Mouse (Mus musculus) myocyte (in vitro differentiated cells): ENCODE data around the gene Zfp850. TPM values are rescaled to one million over a fixed set of nuclear protein-coding genes. Genes with fewer than 3 reads are reported as not detected.
A peak's percentile ranks its signal among the peaks of the same experiment; 100 is the strongest.

Experiments
- H3K27me3 ChIP-seq: one replicate; pipeline ENCODE4 v1.6.1; 2011; ENCODE audit not compliant: control insufficient read depth, insufficient read depth, insufficient read length
- H3K36me3 ChIP-seq: one replicate; pipeline ENCODE4 v1.6.1; 2011; ENCODE audit not compliant: control insufficient read depth, insufficient read depth
- H3K4me2 ChIP-seq: one replicate; pipeline ENCODE4 v1.6.1; 2011; ENCODE audit warnings: low read depth, control low read depth
- H3K4me3 ChIP-seq: one replicate; pipeline ENCODE4 v1.5.1; 2011; ENCODE audit warnings: mild to moderate bottlenecking, control low read depth, moderate library complexity
- H3K79me2 ChIP-seq: one replicate; pipeline ENCODE4 v1.6.1; 2011; ENCODE audit not compliant: control insufficient read depth, insufficient read depth
- H3ac ChIP-seq: one replicate; pipeline ENCODE4 v1.6.1; 2011; ENCODE audit not compliant: control insufficient read depth, insufficient read length
- CEBPB ChIP-seq: IDR thresholded peaks from 2 replicates; pipeline ENCODE4 v1.6.1; 2011; ENCODE audit warnings: mild to moderate bottlenecking, moderate library complexity; ENCODE audit not compliant: poor library complexity, insufficient read depth, severe bottlenecking
- E2F4 ChIP-seq: IDR thresholded peaks from one replicate; pipeline ENCODE4 v1.6.1; 2011; ENCODE audit warnings: mild to moderate bottlenecking, control low read depth, moderate library complexity; ENCODE audit not compliant: insufficient read depth
- MAX ChIP-seq: IDR thresholded peaks from one replicate; pipeline ENCODE4 v1.6.1; 2011; ENCODE audit warnings: low read depth, mild to moderate bottlenecking, control low read depth
- MYOD1 ChIP-seq, 3 experiments: IDR thresholded peaks; one replicate each; pipeline ENCODE4 v1.6.1; 2011; ENCODE audit warnings: control low read depth in 2 of 3, low read depth in 2 of 3, mild to moderate bottlenecking in 2 of 3, moderate library complexity in 1 of 3; ENCODE audit not compliant: insufficient read length in 2 of 3, control insufficient read depth in 1 of 3
- MYOG ChIP-seq, 3 experiments: IDR thresholded peaks; one replicate each; pipeline ENCODE4 v1.6.1; 2011; ENCODE audit warnings: control low read depth in 2 of 3, low read depth in 2 of 3, mild to moderate bottlenecking in 2 of 3; ENCODE audit not compliant: insufficient read length in 2 of 3, control insufficient read depth in 1 of 3, insufficient read depth in 1 of 3
- POLR2A ChIP-seq: IDR thresholded peaks from one replicate; pipeline ENCODE4 v1.6.1; 2011; ENCODE audit warnings: low read depth, mild to moderate bottlenecking, control low read depth, moderate library complexity; ENCODE audit not compliant: insufficient read length
- POLR2AphosphoS2 ChIP-seq: IDR thresholded peaks from one replicate; pipeline ENCODE4 v1.6.1; 2011; ENCODE audit warnings: low read depth, control low read depth; ENCODE audit not compliant: insufficient read length
- REST ChIP-seq: IDR thresholded peaks from one replicate; pipeline ENCODE4 v1.6.1; 2011; ENCODE audit warnings: mild to moderate bottlenecking, control low read depth, moderate library complexity; ENCODE audit not compliant: insufficient read depth, insufficient read length
- SRF ChIP-seq: IDR thresholded peaks from one replicate; pipeline ENCODE4 v1.6.1; 2011; ENCODE audit warnings: low read depth; ENCODE audit not compliant: control insufficient read depth, insufficient read length
- TCF12 ChIP-seq: IDR thresholded peaks from one replicate; pipeline ENCODE4 v1.6.1; 2011; ENCODE audit warnings: mild to moderate bottlenecking, control low read depth; ENCODE audit not compliant: poor library complexity, insufficient read depth, severe bottlenecking
- TCF3 ChIP-seq: IDR thresholded peaks from one replicate; pipeline ENCODE4 v1.6.1; 2011; ENCODE audit warnings: low read depth, control low read depth; ENCODE audit not compliant: insufficient read length
- USF1 ChIP-seq: IDR thresholded peaks from one replicate; pipeline ENCODE4 v1.6.1; 2011; ENCODE audit warnings: low read depth, mild to moderate bottlenecking, control low read depth, moderate library complexity
- polyA plus RNA-seq: library from polyadenylated mRNA; unstranded; fragments of >200 nt; fragmentation: generic; extraction: Trizol; gene quantifications from one replicate; pipeline ENCODE4 v1.2.1, GENCODE M21; 2012; ENCODE audit warnings: missing spikeins

Zfp850 gene
- polyA plus RNA-seq, 1 experiment: 0.20 TPM

DNA sequence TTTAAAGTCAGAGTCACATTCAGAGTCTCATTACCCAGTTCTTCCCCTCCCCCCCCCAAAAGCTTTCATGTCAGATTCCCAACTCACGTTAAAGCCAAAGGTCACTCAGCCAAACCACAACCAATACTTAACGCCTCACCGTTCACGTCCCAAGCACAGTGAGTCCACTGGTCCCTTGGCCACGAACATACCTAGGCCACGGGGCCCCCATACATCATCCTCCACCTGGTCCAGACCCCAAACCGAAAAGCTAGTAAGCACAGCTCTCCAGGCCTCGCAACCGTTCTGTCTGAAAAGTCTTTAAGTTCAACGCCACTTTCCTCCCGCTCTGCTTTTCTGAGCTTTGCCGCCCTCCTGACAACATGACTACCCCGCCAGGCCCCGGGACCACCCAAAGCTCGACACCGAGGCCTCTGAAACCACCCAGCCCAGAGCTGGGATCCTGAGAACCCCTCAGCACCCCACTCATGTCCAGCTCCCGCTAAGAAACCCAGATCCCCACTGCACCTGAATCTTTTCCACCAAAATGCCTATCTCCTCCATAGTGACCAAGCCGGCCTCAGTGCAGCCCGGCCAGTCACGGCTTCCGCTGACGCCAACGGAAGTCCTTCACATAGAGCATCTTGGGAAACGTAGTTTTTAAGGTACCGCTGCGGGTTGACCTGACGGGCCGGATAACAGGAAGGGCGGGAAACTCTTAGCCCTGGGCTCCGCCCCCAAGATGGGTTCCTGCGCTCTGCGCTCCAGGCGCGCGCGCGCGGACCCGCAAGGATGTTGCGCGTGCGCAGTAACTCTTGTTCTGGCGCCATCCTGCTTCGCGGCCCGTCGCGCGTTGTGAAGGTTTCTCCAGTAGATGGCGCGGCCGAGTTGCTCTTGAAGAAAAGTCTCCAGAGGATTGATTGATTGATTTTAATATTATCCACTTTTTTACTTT, 35.8 kb upstream of the Zfp850 start, which contains the start of gene Psmc4:
Psmc4 (minus strand) TSS at position 626 of the 934 bp plus-strand sequence.
- Histone ChIP-seq H3K27me3 (peaks cover 3% of the 10 kb centered on the region), H3ac (peak within 1 kb of the TSS; percentile 25), H3K79me2 (peaks cover 19% of the 10 kb centered on the region), H3K4me3 (peak within 1 kb of the TSS; percentile 93), H3K36me3 (peaks cover 24% of the 10 kb centered on the region), H3K4me2 (peak within 1 kb of the TSS; percentile 87)
- TF ChIP-seq MYOG (IDR thresholded peaks at IDR 0.05; ENCODE audit: control insufficient read depth in 1 of 3, insufficient read depth in 1 of 3, insufficient read length in 2 of 3, low read depth in 2 of 3): no peak
- peak; percentile 54 for TF ChIP-seq E2F4
- TF ChIP-seq POLR2A: peak; percentile 71
- TF ChIP-seq USF1: no peak
- TF ChIP-seq MAX: no peak
- TF ChIP-seq TCF12: no peak

DNA sequence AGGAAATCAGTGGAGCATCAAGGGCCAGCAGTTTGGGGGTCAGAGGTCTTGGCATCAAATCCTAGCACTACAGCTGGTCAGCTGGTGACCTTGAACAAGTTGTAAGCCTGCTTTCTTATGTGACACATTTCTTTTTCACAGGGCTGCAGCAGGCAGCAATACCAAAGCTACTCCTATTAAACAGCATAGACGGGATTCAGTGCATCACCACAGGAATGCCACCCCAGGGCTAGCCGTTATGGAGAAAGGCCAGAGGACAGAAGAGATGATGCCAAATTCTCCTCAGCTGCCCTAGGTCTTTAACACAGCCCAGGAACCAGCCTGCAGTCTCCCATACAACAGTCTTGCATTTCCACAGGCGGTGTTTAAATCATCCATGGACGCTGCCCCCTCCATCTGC, 30.6 kb upstream of the Zfp850 start:
- TF ChIP-seq SRF (no peak), USF1 (no peak), POLR2A (no peak), MAX (no peak), TCF3 (no peak), POLR2AphosphoS2 (no peak), MYOD1 (IDR thresholded peaks at IDR 0.05; ENCODE audit: control insufficient read depth in 1 of 3, insufficient read length in 2 of 3, low read depth in 2 of 3) (no peak), TCF12 (no peak), MYOG (IDR thresholded peaks at IDR 0.05; ENCODE audit: control insufficient read depth in 1 of 3, insufficient read depth in 1 of 3, insufficient read length in 2 of 3, low read depth in 2 of 3) (no peak), CEBPB (no peak), REST (no peak), E2F4 (no peak)
- H3K79me2 ChIP-seq: peaks cover 15% of the 10 kb centered on the region
- peaks cover 28% of the 10 kb centered on the region for H3K36me3 ChIP-seq
- no peak overlapping the region for H3K4me3 ChIP-seq
- no peak overlapping the region for H3K4me2 ChIP-seq
- H3K27me3 ChIP-seq: no peaks in the 10 kb centered on the region
- no peak overlapping the region for H3ac ChIP-seq

DNA sequence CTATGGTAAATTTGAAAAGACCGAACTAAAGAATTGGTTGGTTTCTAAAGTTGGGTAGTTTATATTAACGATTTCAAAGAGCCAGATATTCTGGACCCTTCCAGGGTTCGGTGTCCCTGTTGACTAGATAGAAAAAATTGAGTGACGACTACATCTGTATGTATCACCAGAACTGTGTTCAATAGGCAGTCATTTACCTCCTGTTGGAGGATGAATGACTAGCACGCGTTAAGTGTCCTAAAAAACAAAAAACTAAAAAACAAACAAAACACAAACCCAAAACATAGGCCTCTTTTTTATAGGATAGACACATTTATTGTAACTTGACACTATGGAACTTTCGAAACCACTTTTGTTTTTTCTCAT, 513 bp upstream of the Zfp850 start:
- peak overlapping the region; percentile 29 for H3ac ChIP-seq
- peak overlapping the region; percentile 91 for H3K4me2 ChIP-seq
- H3K27me3 ChIP-seq: no peaks in the 10 kb centered on the region
- TF ChIP-seq MYOG (IDR thresholded peaks at IDR 0.05; ENCODE audit: control insufficient read depth in 1 of 3, insufficient read depth in 1 of 3, insufficient read length in 2 of 3, low read depth in 2 of 3): no peak
- no peak for TF ChIP-seq SRF
- no peak for TF ChIP-seq POLR2AphosphoS2
- TF ChIP-seq POLR2A: no peak
- TF ChIP-seq REST: no peak
- no peaks in the 10 kb centered on the region for H3K36me3 ChIP-seq
- H3K4me3 ChIP-seq: peak overlapping the region; percentile 54
- H3K79me2 ChIP-seq: no peaks in the 10 kb centered on the region

DNA sequence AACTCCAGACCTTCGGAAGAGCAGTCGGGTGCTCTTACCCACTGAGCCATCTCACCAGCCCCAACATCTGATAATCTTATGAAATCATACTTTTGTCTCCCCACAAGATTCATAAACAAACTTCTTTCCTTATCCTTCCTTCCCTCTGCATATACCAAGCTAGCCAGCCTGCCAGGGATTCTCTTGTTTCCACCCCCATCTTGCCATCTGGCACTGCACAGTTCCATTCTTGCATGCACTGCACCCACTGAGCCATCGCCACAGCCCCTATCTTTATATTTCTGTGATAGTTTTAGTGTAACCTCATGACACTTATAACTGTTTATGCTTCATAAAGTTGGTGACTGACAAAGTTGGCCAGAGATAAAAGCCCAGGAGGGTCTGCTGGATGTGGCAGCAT, 3.6 kb downstream of the Zfp850 start:
- H3ac ChIP-seq: no peak overlapping the region

DNA sequence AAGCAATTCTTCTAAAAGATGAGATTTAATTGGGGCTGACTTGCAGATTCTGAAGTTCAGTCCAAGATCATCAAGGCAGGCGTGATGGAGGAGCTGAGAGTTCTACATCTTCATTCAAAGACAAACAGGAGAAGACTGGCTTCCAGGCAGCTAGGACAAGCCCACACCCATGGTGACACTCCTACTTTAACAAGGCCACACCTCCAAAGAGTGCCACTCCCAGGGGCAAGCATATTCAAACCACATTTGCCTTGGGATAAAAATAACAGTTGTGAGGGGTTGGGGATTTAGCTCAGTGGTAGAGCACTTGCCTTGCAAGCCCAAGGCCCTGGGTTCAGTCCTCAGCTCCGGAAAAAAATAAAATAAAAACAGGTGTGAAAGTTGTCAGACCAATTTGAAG, 31.7 kb downstream of the Zfp850 start:
- Histone ChIP-seq H3K36me3 (no peaks in the 10 kb centered on the region), H3K4me3 (no peak overlapping the region), H3K4me2 (no peak overlapping the region), H3ac (no peak overlapping the region), H3K79me2 (peaks cover 16% of the 10 kb centered on the region), H3K27me3 (no peaks in the 10 kb centered on the region)
- TF ChIP-seq POLR2A (no peak), E2F4 (no peak), MYOD1 (IDR thresholded peaks at IDR 0.05; ENCODE audit: control insufficient read depth in 1 of 3, insufficient read length in 2 of 3, low read depth in 2 of 3) (no peak), MYOG (IDR thresholded peaks at IDR 0.05; ENCODE audit: control insufficient read depth in 1 of 3, insufficient read depth in 1 of 3, insufficient read length in 2 of 3, low read depth in 2 of 3) (no peak), MAX (no peak), TCF3 (no peak), CEBPB (no peak), TCF12 (no peak)

More for the DNA sequence above, 3.6 kb downstream of the Zfp850 start:
- no peak for TF ChIP-seq CEBPB
- no peak for TF ChIP-seq MAX
- no peak for TF ChIP-seq E2F4
- no peak for TF ChIP-seq USF1
- TF ChIP-seq POLR2A: no peak
- no peak for TF ChIP-seq SRF
- TF ChIP-seq MYOG (IDR thresholded peaks at IDR 0.05; ENCODE audit: control insufficient read depth in 1 of 3, insufficient read depth in 1 of 3, insufficient read length in 2 of 3, low read depth in 2 of 3): no peak
- TF ChIP-seq POLR2AphosphoS2: no peak
- TF ChIP-seq TCF12: no peak
- no peak for TF ChIP-seq TCF3
- TF ChIP-seq REST: no peak
- no peak for TF ChIP-seq MYOD1 (IDR thresholded peaks at IDR 0.05; ENCODE audit: control insufficient read depth in 1 of 3, insufficient read length in 2 of 3, low read depth in 2 of 3)
- Histone ChIP-seq H3K36me3 (no peaks in the 10 kb centered on the region), H3K4me2 (no peak overlapping the region), H3K4me3 (no peak overlapping the region), H3K27me3 (no peaks in the 10 kb centered on the region), H3K79me2 (no peaks in the 10 kb centered on the region)
